Mouse (Mus musculus) limb, embryonic 14.5 days (tissue): Measurements from ENCODE around the gene Rabep1. TPM values are rescaled to one million over a fixed set of nuclear protein-coding genes. Genes with fewer than 3 reads are reported as not detected.
"Not testable (repeated sequence)": the region's sequence is repeated elsewhere in the genome, so short reads cannot be mapped to it uniquely, and the experiment has no call there.

Experiments used
- ATAC-seq: fragments of 200-750 bp; cut with Nextera tagmentation; 2 replicates; pipeline ENCODE4 v1.8.0; 2017; ENCODE audit warnings: low read depth, moderate number of reproducible peaks, moderate TSS enrichment; ENCODE audit not compliant: low FRiP score
- DNase-seq: peaks from one replicate; pipeline ENCODE4 v3.0.0-alpha.2; 2015; ENCODE audit warnings: low spot score
- H3K27ac ChIP-seq: fragments of 300-500 bp; sonication (generic); replicated peaks from 2 replicates; pipeline ENCODE4 v1.5.1; 2014; ENCODE audit warnings: low read depth, mild to moderate bottlenecking, low read length, moderate library complexity, mixed read lengths
- H3K27me3 ChIP-seq: fragments of 300-500 bp; sonication (generic); 2 replicates; pipeline ENCODE4 v1.6.1; 2014; ENCODE audit warnings: low read length, mixed read lengths; ENCODE audit not compliant: control insufficient read depth, insufficient read depth
- H3K36me3 ChIP-seq: fragments of 300-500 bp; sonication (generic); 2 replicates; pipeline ENCODE4 v1.6.1; 2014; ENCODE audit warnings: mild to moderate bottlenecking, low read length, moderate library complexity, mixed read lengths; ENCODE audit not compliant: control insufficient read depth, insufficient read depth
- H3K4me1 ChIP-seq: fragments of 300-500 bp; sonication (generic); 2 replicates; pipeline ENCODE4 v1.6.1; 2014; ENCODE audit warnings: antibody characterized with exemption, low read length, mixed read lengths; ENCODE audit not compliant: control insufficient read depth, insufficient read depth
- H3K4me2 ChIP-seq: fragments of 300-500 bp; sonication (generic); replicated peaks from 2 replicates; pipeline ENCODE4 v1.6.1; 2014; ENCODE audit warnings: low read depth, mild to moderate bottlenecking, low read length, moderate library complexity; ENCODE audit not compliant: severe bottlenecking
- H3K4me3 ChIP-seq: fragments of 300-500 bp; sonication (generic); replicated peaks from 2 replicates; pipeline ENCODE4 v1.5.1; 2014; ENCODE audit warnings: low read length
- H3K9ac ChIP-seq: fragments of 300-500 bp; sonication (generic); 2 replicates; pipeline ENCODE4 v1.6.1; 2014; ENCODE audit warnings: mild to moderate bottlenecking, low read depth, low read length, moderate library complexity; ENCODE audit not compliant: severe bottlenecking
- H3K9me3 ChIP-seq: fragments of 300-500 bp; sonication (generic); 2 replicates; pipeline ENCODE4 v1.6.1; 2016; ENCODE audit warnings: low read length; ENCODE audit not compliant: control insufficient read depth
- POLR2A ChIP-seq: fragments of 200-500 bp; IDR thresholded peaks from 2 replicates; pipeline ENCODE4 v1.8.0; 2012; ENCODE audit warnings: inconsistent platforms, mild to moderate bottlenecking, moderate library complexity, borderline replicate concordance; ENCODE audit not compliant: insufficient read depth, insufficient read length; ENCODE audit errors: extremely low read depth
- WGBS: fragments of 180-500 bp; shearing (Covaris S2); extraction: QIAGEN DNeasy Blood & Tissue Kit; methylation state at CpG from one replicate; pipeline ENCODE4 v1.1.7; 2014; 5-methylcytosine and 5-hydroxymethylcytosine counted together
- polyA plus RNA-seq, 2 experiments: library from polyadenylated mRNA; depleted of rRNA in 1 of 2; stranded (reverse) in 1 of 2; unstranded in 1 of 2; fragments of >200 nt; fragmentation: Nextera tagmentation in 1 of 2; extraction: Ambion mirVana in 1 of 2; gene quantifications; 2 replicates each; pipeline versions ENCODE4 v1.2.1 to v1.2.3; 2012 to 2014

The Rabep1 gene
- polyA plus RNA-seq, 2 experiments, result 11.0 to 29.5 TPM

DNA sequence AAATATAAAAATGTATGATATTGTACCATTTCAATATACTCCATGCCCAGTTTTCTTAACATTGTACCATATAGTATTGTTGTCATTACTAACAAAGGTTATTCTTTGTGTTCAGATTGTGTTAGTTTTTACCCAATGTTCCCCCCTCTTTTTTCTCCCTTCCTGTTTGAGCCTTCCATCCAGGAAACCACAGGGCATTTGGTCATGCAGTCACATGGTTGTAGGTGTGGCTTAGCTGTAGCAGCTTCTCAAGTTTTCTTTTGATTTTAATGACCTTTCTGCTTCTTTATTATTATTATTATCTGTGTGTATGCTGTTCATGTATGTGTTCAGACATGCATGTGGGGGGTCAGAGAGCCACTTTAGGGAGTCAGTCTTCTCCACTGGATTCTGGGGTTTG lies 47.0 kb downstream of the Rabep1 start:
- TF ChIP-seq POLR2A, result no peak
- DNase-seq (no peak), ATAC-seq (no peak)
- H3K4me1 ChIP-seq, result no peaks in the 10 kb centered on the region
- H3K4me2 ChIP-seq, result no peak overlapping the region
- no peak overlapping the region for H3K4me3 ChIP-seq
- H3K27ac ChIP-seq, result no peak overlapping the region
- H3K36me3 ChIP-seq, result peaks cover 30% of the 10 kb centered on the region
- H3K9ac ChIP-seq, result no peak overlapping the region
- no peaks in the 10 kb centered on the region for H3K9me3 ChIP-seq
- no peaks in the 10 kb centered on the region for H3K27me3 ChIP-seq

DNA sequence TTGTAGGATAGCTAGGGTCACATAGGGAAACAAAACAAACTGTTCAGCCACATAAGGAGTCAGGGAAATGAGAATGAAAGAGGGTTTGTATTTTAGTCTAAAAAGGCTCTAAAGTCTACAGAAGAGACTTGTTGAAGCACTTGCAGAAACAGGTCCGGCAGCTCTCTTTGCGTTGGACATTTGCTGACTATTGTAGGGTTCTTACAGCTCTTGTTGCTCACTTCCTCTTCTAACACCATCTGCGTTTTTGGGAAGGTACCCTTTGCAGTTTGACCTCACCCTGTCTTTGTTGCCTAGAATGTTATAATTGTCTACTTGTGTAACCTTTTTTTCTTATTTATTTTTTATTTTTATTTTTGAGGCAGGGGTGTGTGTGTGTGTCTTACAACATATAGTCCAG lies 53.1 kb downstream of the Rabep1 start:
- H3K9ac ChIP-seq, result no peak overlapping the region
- TF ChIP-seq POLR2A, result no peak
- ATAC-seq (no peak), DNase-seq (no peak)
- H3K4me3 ChIP-seq, result no peak overlapping the region
- H3K27me3 ChIP-seq, result no peaks in the 10 kb centered on the region
- no peak overlapping the region for H3K4me2 ChIP-seq
- no peaks in the 10 kb centered on the region for H3K9me3 ChIP-seq
- no peak overlapping the region for H3K27ac ChIP-seq
- H3K4me1 ChIP-seq, result no peaks in the 10 kb centered on the region
- 97% methylated on average over 3 of the region's 3 CpGs for WGBS
- peaks cover 34% of the 10 kb centered on the region for H3K36me3 ChIP-seq

DNA sequence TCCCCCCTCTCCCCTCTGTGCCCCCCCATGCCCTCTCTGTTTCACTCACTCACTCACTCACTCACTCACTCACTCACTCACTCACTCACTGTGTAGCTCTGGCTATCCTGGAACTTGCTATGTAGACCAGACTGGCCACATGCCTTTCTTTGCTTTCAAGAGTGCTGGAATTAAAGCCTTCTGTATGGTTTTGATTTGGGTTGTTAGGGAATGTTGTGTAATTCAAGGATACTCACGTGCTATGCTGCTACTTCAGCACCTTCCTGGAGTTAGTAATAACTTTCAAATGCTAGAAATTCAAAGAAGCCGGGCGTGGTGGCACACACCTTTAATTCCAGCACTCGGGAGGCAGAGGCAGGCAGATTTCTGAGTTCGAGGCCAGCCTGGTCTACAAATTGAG lies 53.6 kb downstream of the Rabep1 start:
- H3K9ac ChIP-seq, ATAC-seq, DNase-seq, H3K4me1 ChIP-seq, H3K27me3 ChIP-seq, H3K27ac ChIP-seq, H3K4me3 ChIP-seq, H3K9me3 ChIP-seq, H3K4me2 ChIP-seq: not testable (repeated sequence)
- peaks cover 34% of the 10 kb centered on the region for H3K36me3 ChIP-seq
- WGBS, result 88% methylated on average over 5 of the region's 5 CpGs

DNA sequence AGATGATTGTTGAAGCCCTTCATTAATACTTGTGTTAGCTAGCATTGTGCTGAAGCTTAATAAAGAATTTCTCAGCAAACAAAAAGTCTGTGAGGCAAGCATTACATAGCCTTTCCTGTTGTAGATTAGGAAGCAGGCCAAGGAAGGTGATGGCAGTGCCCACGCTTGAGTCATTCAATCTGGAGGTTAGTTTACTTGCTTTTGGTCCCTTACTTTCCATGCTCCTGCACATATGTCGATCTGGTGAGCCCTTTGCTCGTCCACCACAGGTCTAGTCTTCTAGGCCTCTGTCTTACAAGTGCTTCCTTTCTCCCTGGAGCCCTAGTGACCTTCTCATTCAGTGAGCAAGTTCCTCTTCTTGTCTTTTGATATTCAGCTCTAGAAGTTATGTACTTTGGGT lies 62.1 kb downstream of the Rabep1 start:
- H3K4me1 ChIP-seq, result no peaks in the 10 kb centered on the region
- H3K36me3 ChIP-seq, result peaks cover 22% of the 10 kb centered on the region
- TF ChIP-seq POLR2A, result no peak
- ATAC-seq (no peak), DNase-seq (no peak)
- no peaks in the 10 kb centered on the region for H3K9me3 ChIP-seq
- H3K27ac ChIP-seq, result no peak overlapping the region
- no peak overlapping the region for H3K4me2 ChIP-seq
- no peak overlapping the region for H3K9ac ChIP-seq
- H3K27me3 ChIP-seq, result no peaks in the 10 kb centered on the region
- WGBS, result 94% methylated on average over 3 of the region's 3 CpGs
- no peak overlapping the region for H3K4me3 ChIP-seq

DNA sequence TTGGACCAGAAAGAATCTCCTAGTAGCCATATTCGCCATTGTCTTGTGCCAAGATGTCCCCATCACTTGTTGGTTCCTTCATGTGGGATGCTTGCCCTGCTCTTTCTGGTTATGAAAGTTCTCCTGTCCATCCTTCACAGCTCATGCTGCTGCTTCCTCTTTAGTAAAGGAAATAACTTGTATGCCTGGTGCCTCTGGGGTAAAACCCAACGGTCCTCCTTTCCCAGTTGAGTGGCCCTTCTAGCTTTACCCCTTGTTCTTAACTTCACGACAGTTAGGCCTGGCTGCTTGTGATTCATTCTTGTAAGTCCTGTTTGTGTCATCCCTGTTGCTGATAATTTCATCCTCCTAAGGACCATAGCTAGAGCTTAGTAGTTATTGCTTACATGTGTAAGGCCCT lies 66.7 kb downstream of the Rabep1 start:
- H3K27ac ChIP-seq, result no peak overlapping the region
- H3K9ac ChIP-seq, result no peak overlapping the region
- no peak for TF ChIP-seq POLR2A
- H3K4me3 ChIP-seq, result no peak overlapping the region
- H3K36me3 ChIP-seq, result peaks cover 20% of the 10 kb centered on the region
- DNase-seq (no peak), ATAC-seq (no peak)
- H3K9me3 ChIP-seq, result no peaks in the 10 kb centered on the region
- H3K4me1 ChIP-seq, result no peaks in the 10 kb centered on the region
- H3K4me2 ChIP-seq, result no peak overlapping the region
- no peaks in the 10 kb centered on the region for H3K27me3 ChIP-seq
- WGBS, result 94% methylated on average over 3 of the region's 3 CpGs

DNA sequence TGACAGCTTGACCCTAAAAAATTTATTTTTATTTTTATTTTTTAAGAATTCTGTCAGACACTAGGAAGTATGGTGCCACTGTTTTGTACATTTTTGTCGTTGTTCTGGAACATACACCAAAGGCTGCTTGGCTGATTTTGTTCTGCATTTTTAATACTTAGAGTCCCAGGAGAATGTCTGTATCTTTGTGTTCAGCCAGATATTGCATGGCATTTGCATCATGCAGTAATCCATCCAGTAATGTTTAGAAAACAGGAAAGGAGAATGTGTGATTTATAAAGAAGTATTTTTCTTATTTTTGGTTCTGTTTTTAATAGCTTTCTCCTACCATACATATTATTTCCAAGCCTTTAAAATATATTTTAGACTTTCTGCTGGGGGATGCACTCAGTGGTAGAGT lies 67.3 kb downstream of the Rabep1 start:
- no peak for TF ChIP-seq POLR2A
- no peaks in the 10 kb centered on the region for H3K27me3 ChIP-seq
- H3K4me2 ChIP-seq, result no peak overlapping the region
- 93% methylated on average over 1 of the region's 1 CpGs for WGBS
- H3K4me1 ChIP-seq, result no peaks in the 10 kb centered on the region
- peaks cover 20% of the 10 kb centered on the region for H3K36me3 ChIP-seq
- no peak overlapping the region for H3K27ac ChIP-seq
- no peak overlapping the region for H3K9ac ChIP-seq
- no peak overlapping the region for H3K4me3 ChIP-seq
- H3K9me3 ChIP-seq, result no peaks in the 10 kb centered on the region
- ATAC-seq, result no peak
- no peak for DNase-seq
